Mouse (Mus musculus): ENCODE results near the gene Il16.

DNA sequence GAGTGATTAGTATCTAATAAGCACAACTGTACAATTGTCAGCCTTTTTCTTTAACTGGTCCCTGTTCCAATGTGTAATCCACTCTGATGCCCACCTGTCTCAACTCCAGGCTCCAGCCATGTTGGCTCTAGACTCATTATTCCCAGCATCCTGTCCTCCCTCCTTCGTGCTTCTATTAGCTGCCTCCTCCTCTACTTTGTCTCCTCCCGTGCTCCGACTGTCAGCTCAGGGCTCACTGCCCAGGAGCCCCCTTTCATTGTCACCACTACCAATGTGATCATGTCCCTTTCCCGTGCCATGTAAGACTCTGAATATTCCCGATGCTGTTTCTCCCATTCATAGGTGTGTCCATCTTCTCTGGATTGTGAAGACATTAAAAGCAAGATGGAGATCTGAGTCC is 16.8 kb upstream of the Il16 start:
- TF ChIP-seq SRF (IDR thresholded peaks at IDR 0.05; ENCODE audit: control insufficient read depth, insufficient read length, low read depth) (no peak), MYOG (IDR thresholded peaks at IDR 0.05; ENCODE audit: control insufficient read depth in 1 of 3, insufficient read depth in 1 of 3, insufficient read length in 2 of 3, low read depth in 2 of 3) (no peak), CEBPB (IDR thresholded peaks at IDR 0.05; ENCODE audit: insufficient read depth, poor library complexity, severe bottlenecking) (no peak), TCF12 (IDR thresholded peaks at IDR 0.05; ENCODE audit: insufficient read depth, poor library complexity, severe bottlenecking) (no peak), POLR2AphosphoS2 (IDR thresholded peaks at IDR 0.05; ENCODE audit: insufficient read length, low read depth) (no peak)

Measured in myocyte (in vitro differentiated cells).